Mouse (Mus musculus) liver, adult 2 months (tissue): Measurements from ENCODE around the gene Rer1.

Experiments used
- CTCF ChIP-seq: fragments of 200-500 bp; IDR thresholded peaks from 2 replicates; pipeline ENCODE4 v1.5.1; 2011; ENCODE audit warnings: low read depth, low read length, control low read depth
- POLR2A ChIP-seq: fragments of 200-500 bp; IDR thresholded peaks from 2 replicates; pipeline ENCODE4 v1.6.1; 2011; ENCODE audit warnings: low read length, control low read depth; ENCODE audit not compliant: insufficient read depth; ENCODE audit errors: extremely low read depth

GRCm38 (mm10) chr4:155092718-155093430 lies 6.7 kb upstream of the Rer1 start:
- TF ChIP-seq CTCF (no peak), POLR2A (no peak)
